8 mouse cellular contexts compared by ENCODE assay signal in the genomic region with DNA sequence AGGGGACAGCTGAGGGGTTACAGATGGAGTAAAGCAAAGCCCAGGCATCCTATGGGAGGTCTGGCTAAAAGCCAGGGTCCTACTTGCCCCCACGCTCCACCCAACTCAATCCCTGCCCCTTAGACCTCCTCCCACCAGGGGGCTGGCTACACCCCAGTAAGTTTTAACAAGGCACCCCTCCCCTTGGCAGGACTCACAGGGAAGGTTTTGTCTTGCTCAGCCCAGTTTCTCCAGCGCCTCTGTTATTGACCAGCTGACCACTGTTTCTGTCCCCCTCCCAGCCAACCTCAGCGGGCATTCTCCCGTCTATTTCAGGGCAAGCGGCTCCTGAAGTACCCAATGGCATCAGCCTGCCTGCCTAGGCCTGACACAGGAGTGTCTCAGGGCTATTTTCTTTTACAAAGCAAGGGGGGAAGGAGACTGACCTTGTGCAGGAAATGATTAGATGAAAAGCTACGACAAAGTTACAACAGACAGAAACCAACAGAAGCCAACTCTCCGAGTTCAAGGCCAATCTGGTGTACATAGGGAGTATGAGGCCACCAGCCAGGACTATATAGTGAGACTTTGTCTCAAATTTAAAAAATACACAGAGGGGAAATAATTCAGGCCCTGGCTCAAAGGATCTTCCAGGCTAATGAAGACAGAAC. TPM values are rescaled to one million over a fixed set of nuclear protein-coding genes. Genes with fewer than 3 reads are reported as not detected.
A peak's percentile ranks its signal among the peaks of the same experiment; 100 is the strongest.
DNase-seq lines count a peak whose midpoint lies in the region; ATAC-seq lines count a peak whose summit lies in the region.

No protein-coding gene starts in this region.

- WGBS in limb, embryonic 12.5 days = 57% methylated on average over 7 of the region's 7 CpGs
- 67% methylated on average over 7 of the region's 7 CpGs for WGBS in limb, embryonic 10.5 days
- 29% methylated on average over 7 of the region's 7 CpGs for WGBS in embryonic facial prominence, embryonic 11.5 days
- 47% methylated on average over 7 of the region's 7 CpGs for WGBS in stomach, embryonic 14.5 days

- peaks cover 46% of the 10 kb centered on the region for H3K4me1 ChIP-seq in limb, embryonic 12.5 days (replicated peaks)
- H3K4me1 ChIP-seq in limb, embryonic 10.5 days = peaks cover 44% of the 10 kb centered on the region
- H3K4me1 ChIP-seq in embryonic facial prominence, embryonic 11.5 days (ENCODE audit: control insufficient read depth, insufficient read depth, low read length) = no peaks in the 10 kb centered on the region; the same call in 1 of the 2 replicates
- H3K4me1 ChIP-seq in stomach, embryonic 14.5 days (ENCODE audit: control insufficient read depth, insufficient read depth, low read length) = peaks cover 36% of the 10 kb centered on the region

- peak; percentile 58 to 86 for DNase-seq in adrenal gland, adult (ENCODE audit: inconsistent age in 2 of 2, low spot score in 1 of 2)
- no peak for DNase-seq in adrenal gland, postnatal 25 days
- DNase-seq in limb, embryonic 10.5 days (ENCODE audit: low spot score) = no peak
- DNase-seq in embryonic facial prominence, embryonic 11.5 days (ENCODE audit: low spot score) = no peak
- peak; percentile 52 to 60 for DNase-seq in heart, postnatal 14 days
- no peak for DNase-seq in c-Kit-positive CD71-positive TER-119-positive erythroid progenitor cells, embryonic 14.5 days (ENCODE audit: low spot score)

- H3K27me3 ChIP-seq in limb, embryonic 12.5 days = no peaks in the 10 kb centered on the region
- no peaks in the 10 kb centered on the region for H3K27me3 ChIP-seq in limb, embryonic 10.5 days (ENCODE audit: low read depth, poor library complexity, severe bottlenecking)
- no peaks in the 10 kb centered on the region for H3K27me3 ChIP-seq in embryonic facial prominence, embryonic 11.5 days (ENCODE audit: control insufficient read depth, insufficient read depth, low read length)
- H3K27me3 ChIP-seq in stomach, embryonic 14.5 days (ENCODE audit: control insufficient read depth, insufficient read depth, low read length) = no peaks in the 10 kb centered on the region

- H3K9ac ChIP-seq in limb, embryonic 12.5 days (replicated peaks) = no peak overlapping the region
- H3K9ac ChIP-seq in embryonic facial prominence, embryonic 11.5 days (replicated peaks; ENCODE audit: low read length) = no peak overlapping the region
- H3K9ac ChIP-seq in stomach, embryonic 14.5 days (replicated peaks; ENCODE audit: low read depth, low read length) = no peak overlapping the region

- no peak overlapping the region for H3K4me2 ChIP-seq in limb, embryonic 12.5 days
- peak overlapping the region; percentile 19; the same call in 1 of the 2 replicates for H3K4me2 ChIP-seq in embryonic facial prominence, embryonic 11.5 days (ENCODE audit: low read depth, low read length)
- H3K4me2 ChIP-seq in stomach, embryonic 14.5 days (replicated peaks; ENCODE audit: low read depth, low read length) = peak overlapping the region; percentile 49

- no peak for ATAC-seq in limb, embryonic 12.5 days (ENCODE audit: insufficient number of reproducible peaks, insufficient read depth, low FRiP score, low TSS enrichment, low read depth)
- no peak for ATAC-seq in embryonic facial prominence, embryonic 11.5 days (replicated peaks; ENCODE audit: insufficient number of reproducible peaks, low FRiP score, low TSS enrichment, low read depth)
- no peak for ATAC-seq in stomach, embryonic 14.5 days (ENCODE audit: insufficient number of reproducible peaks, insufficient read depth, low FRiP score, low read depth)

- H3K27ac ChIP-seq in limb, embryonic 12.5 days = peak overlapping the region; percentile 69
- H3K27ac ChIP-seq in limb, embryonic 10.5 days = no peak overlapping the region
- no peak overlapping the region for H3K27ac ChIP-seq in embryonic facial prominence, embryonic 11.5 days (replicated peaks; ENCODE audit: low read depth, low read length)
- H3K27ac ChIP-seq in stomach, embryonic 14.5 days (ENCODE audit: low read length) = peak overlapping the region; percentile 55; the same call in 1 of the 2 replicates

- H3K36me3 ChIP-seq in limb, embryonic 12.5 days = peaks cover 8% of the 10 kb centered on the region; the same call in 1 of the 2 replicates
- peaks cover 10% of the 10 kb centered on the region for H3K36me3 ChIP-seq in limb, embryonic 10.5 days
- no peaks in the 10 kb centered on the region; the same call in 1 of the 2 replicates for H3K36me3 ChIP-seq in embryonic facial prominence, embryonic 11.5 days (replicated peaks; ENCODE audit: control insufficient read depth, insufficient read depth, low read depth, low read length)
- peaks cover 6% of the 10 kb centered on the region for H3K36me3 ChIP-seq in stomach, embryonic 14.5 days (ENCODE audit: control insufficient read depth, insufficient read depth, low read length)

- no peaks in the 10 kb centered on the region for H3K9me3 ChIP-seq in limb, embryonic 12.5 days
- H3K9me3 ChIP-seq in limb, embryonic 10.5 days (replicated peaks) = no peaks in the 10 kb centered on the region
- H3K9me3 ChIP-seq in embryonic facial prominence, embryonic 11.5 days (replicated peaks; ENCODE audit: control insufficient read depth, low read length) = no peaks in the 10 kb centered on the region
- H3K9me3 ChIP-seq in stomach, embryonic 14.5 days (ENCODE audit: control insufficient read depth, low read depth, low read length) = no peaks in the 10 kb centered on the region

- H3K4me3 ChIP-seq in limb, embryonic 12.5 days (replicated peaks) = no peak overlapping the region
- no peak overlapping the region for H3K4me3 ChIP-seq in limb, embryonic 10.5 days
- H3K4me3 ChIP-seq in embryonic facial prominence, embryonic 11.5 days (ENCODE audit: low read depth, low read length) = no peak overlapping the region
- 0 out of 2 replicates have a peak overlapping the region, but pooled peaks have one; percentile 2 for H3K4me3 ChIP-seq in stomach, embryonic 14.5 days (ENCODE audit: low read depth, low read length)

- intact Hi-C loops in heart, postnatal 14 days (cut with DNase I) = no loop called here

RNA-seq across cellular contexts. Expression of gene Plekho2, which starts 2.9 kb away (rescaled TPM):
- 58.2 and 64.5 TPM in 2 replicates for total RNA-seq in adrenal gland, postnatal 25 days (2021)
- polyA plus RNA-seq in limb, embryonic 12.5 days (2016; fragmentation: Nextera tagmentation; extraction: Ambion mirVana) = 12.2 and 15.0 TPM in 2 replicates
- 10.0 and 13.0 TPM in 2 replicates for polyA plus RNA-seq in limb, embryonic 10.5 days (2016; fragmentation: Nextera tagmentation; extraction: Ambion mirVana)
- 10.6 and 11.2 TPM in 2 replicates for polyA plus RNA-seq in embryonic facial prominence, embryonic 11.5 days (2014; fragmentation: Nextera tagmentation; extraction: Ambion mirVana)
- total RNA-seq in heart, postnatal 14 days (2021) = 10 to 100 TPM; 14.6 TPM
- polyA plus RNA-seq in stomach, embryonic 14.5 days (2014; fragmentation: Nextera tagmentation; extraction: Ambion mirVana) = 17.2 and 21.2 TPM in 2 replicates

RNA-seq across cellular contexts. Expression of gene Pif1, which starts 10.0 kb away (rescaled TPM):
- total RNA-seq in adrenal gland, postnatal 25 days (2021) = 1.1 and 1.6 TPM in 2 replicates
- 21.7 and 22.8 TPM in 2 replicates for polyA plus RNA-seq in limb, embryonic 12.5 days (2016; fragmentation: Nextera tagmentation; extraction: Ambion mirVana)
- polyA plus RNA-seq in limb, embryonic 10.5 days (2016; fragmentation: Nextera tagmentation; extraction: Ambion mirVana) = 24.5 and 26.7 TPM in 2 replicates
- polyA plus RNA-seq in embryonic facial prominence, embryonic 11.5 days (2014; fragmentation: Nextera tagmentation; extraction: Ambion mirVana) = 9.7 and 10.4 TPM in 2 replicates
- 1 to 10 TPM in 1 of 2 experiments, under 1 TPM in 1; 0.79 to 1.3 TPM for total RNA-seq in heart, postnatal 14 days (2021)
- polyA plus RNA-seq in stomach, embryonic 14.5 days (2014; fragmentation: Nextera tagmentation; extraction: Ambion mirVana) = 9.9 and 11.0 TPM in 2 replicates

RNA-seq across cellular contexts. Expression of gene Rbpms2, which starts 52.5 kb away (rescaled TPM):
- 51.5 and 63.3 TPM in 2 replicates for total RNA-seq in adrenal gland, postnatal 25 days (2021)
- 16.4 and 18.3 TPM in 2 replicates for polyA plus RNA-seq in limb, embryonic 12.5 days (2016; fragmentation: Nextera tagmentation; extraction: Ambion mirVana)
- polyA plus RNA-seq in limb, embryonic 10.5 days (2016; fragmentation: Nextera tagmentation; extraction: Ambion mirVana) = 33.5 and 40.4 TPM in 2 replicates
- polyA plus RNA-seq in embryonic facial prominence, embryonic 11.5 days (2014; fragmentation: Nextera tagmentation; extraction: Ambion mirVana) = 20.4 and 25.8 TPM in 2 replicates
- 10 to 100 TPM; 39.1 to 40.7 TPM for total RNA-seq in heart, postnatal 14 days (2021)
- 28.2 and 32.5 TPM in 2 replicates for polyA plus RNA-seq in stomach, embryonic 14.5 days (2014; fragmentation: Nextera tagmentation; extraction: Ambion mirVana)

RNA-seq across cellular contexts. Expression of gene Ankdd1a, which starts 57.0 kb away (rescaled TPM):
- total RNA-seq in adrenal gland, postnatal 25 days (2021) = 2.1 and 3.5 TPM in 2 replicates
- polyA plus RNA-seq in limb, embryonic 12.5 days (2016; fragmentation: Nextera tagmentation; extraction: Ambion mirVana) = not detected in 2 replicates
- polyA plus RNA-seq in limb, embryonic 10.5 days (2016; fragmentation: Nextera tagmentation; extraction: Ambion mirVana) = not detected in 2 replicates
- not detected in 2 replicates for polyA plus RNA-seq in embryonic facial prominence, embryonic 11.5 days (2014; fragmentation: Nextera tagmentation; extraction: Ambion mirVana)
- total RNA-seq in heart, postnatal 14 days (2021) = not detected
- polyA plus RNA-seq in stomach, embryonic 14.5 days (2014; fragmentation: Nextera tagmentation; extraction: Ambion mirVana) = not detected in 2 replicates

Comparison
In these comparisons a context has a peak if more than half of its experiments do, and no peak if none do; other contexts are left out.
1. DNase-seq: peak in adrenal gland, adult (2 of 2) and heart, postnatal 14 days (2 of 2); none in adrenal gland, postnatal 25 days (single experiment), limb, embryonic 10.5 days (single experiment), embryonic facial prominence, embryonic 11.5 days (single experiment) and c-Kit-positive CD71-positive TER-119-positive erythroid progenitor cells, embryonic 14.5 days (single experiment).
2. H3K27ac ChIP-seq: peak in limb, embryonic 12.5 days (single experiment) and stomach, embryonic 14.5 days (single experiment); none in limb, embryonic 10.5 days (single experiment) and embryonic facial prominence, embryonic 11.5 days (single experiment).